Mouse (Mus musculus) ES-E14 (cell line): ENCODE data around the gene Minpp1.

Experiments
- CHD2 ChIP-seq: IDR thresholded peaks from 2 replicates; pipeline ENCODE4 v1.6.1; 2014; ENCODE audit warnings: mild to moderate bottlenecking, low read depth, low read length, inconsistent platforms
- ZC3H11A ChIP-seq: IDR thresholded peaks from 2 replicates; pipeline ENCODE4 v1.6.1; 2012; ENCODE audit warnings: low read depth, mild to moderate bottlenecking, inconsistent platforms, low read length, borderline replicate concordance

DNA sequence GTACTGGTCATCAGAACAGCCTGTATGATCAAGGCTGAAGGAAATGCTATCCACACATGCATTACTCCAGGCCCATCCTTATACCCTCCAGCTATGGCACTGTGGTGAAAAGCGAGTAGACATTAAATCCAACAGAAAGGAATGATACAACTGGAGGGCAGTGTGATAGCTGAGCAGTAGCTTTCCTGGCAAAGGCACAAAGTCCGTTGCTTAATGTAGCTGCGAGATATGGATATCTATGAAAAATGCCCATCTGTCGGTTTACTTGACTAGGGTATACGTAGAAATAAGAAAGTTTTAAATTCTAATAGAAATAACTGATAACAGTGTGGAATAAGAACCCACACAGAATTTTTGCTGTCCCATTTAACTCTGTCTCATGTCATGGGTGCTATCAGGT is 5.3 kb upstream of the Minpp1 start:
- TF ChIP-seq ZC3H11A (no peak), CHD2 (no peak)
